Mouse (Mus musculus): ENCODE measurements at regions not wholly inside any gene's neighbourhood (a gene's known extent, or its start where the extent isn't known, plus 50 kb on each side); places are given as distances from the start of the nearest gene placed in this dataset.

DNA sequence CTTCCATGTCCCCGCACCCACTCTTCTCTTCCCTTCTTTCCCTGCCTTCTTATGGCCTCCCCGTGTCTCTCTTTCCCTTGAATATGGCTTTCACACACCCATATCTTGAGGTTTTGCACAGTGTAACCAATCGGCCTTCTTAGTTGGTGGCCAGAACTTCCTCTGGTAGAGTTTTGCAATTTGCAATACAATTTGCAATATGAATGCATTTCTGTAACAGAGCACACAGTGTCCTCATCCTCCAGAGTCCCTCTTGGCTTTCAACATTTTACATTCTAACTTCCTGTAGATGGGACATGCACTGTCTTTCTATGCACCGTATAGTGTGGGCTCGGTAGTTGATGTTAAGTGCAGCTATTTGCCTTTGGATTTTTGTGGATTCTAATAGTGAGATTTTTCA, 265.7 kb upstream of the Kcnj16 start:
- H3K4me1 ChIP-seq (replicated peaks; ENCODE audit: control insufficient read depth, insufficient read depth): no peaks in the 10 kb centered on the region
- H3K27me3 ChIP-seq (ENCODE audit: control insufficient read depth, insufficient read depth, low read length): no peaks in the 10 kb centered on the region
- DNase-seq (ENCODE audit: low spot score) (no peak), ATAC-seq (ENCODE audit: low FRiP score, low TSS enrichment) (no peak)
- no peak overlapping the region for H3K27ac ChIP-seq (replicated peaks)
- no peak for TF ChIP-seq EP300 (optimal IDR thresholded peaks at IDR 0.05)
- TF ChIP-seq CTCF (IDR thresholded peaks at IDR 0.05; ENCODE audit: low read depth): no peak
- no peaks in the 10 kb centered on the region for H3K9me3 ChIP-seq (ENCODE audit: control insufficient read depth, low read length)
- no peak overlapping the region for H3K9ac ChIP-seq (ENCODE audit: low read length)
- no peaks in the 10 kb centered on the region for H3K36me3 ChIP-seq (ENCODE audit: control insufficient read depth, insufficient read depth, low read length)
- 88% methylated on average over 5 of the region's 5 CpGs for WGBS
- no peak overlapping the region for H3K4me2 ChIP-seq (replicated peaks; ENCODE audit: low read depth)
- H3K4me3 ChIP-seq (ENCODE audit: low read depth, low read length): no peak overlapping the region

DNA sequence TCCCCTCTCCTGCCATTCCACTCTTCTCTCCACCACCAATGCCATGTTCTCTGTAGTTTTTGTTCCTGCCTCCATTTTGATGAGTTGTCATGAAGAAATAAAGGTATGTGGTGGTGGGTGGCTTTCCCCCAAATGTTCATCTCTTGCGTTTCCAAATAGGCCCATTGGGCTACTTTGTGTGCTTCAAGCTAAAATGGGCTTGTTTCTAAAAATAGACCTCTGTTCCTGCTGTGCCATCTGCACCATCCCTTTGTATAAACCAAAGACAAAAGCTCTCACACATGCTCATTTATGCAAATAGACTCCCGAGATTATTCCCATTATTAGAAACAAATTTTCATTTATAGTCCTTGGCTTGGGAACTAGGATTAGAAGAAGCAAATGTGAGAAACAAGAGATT, 264.3 kb upstream of the Kcnj16 start:
- no peaks in the 10 kb centered on the region for H3K36me3 ChIP-seq (ENCODE audit: control insufficient read depth, insufficient read depth, low read length)
- H3K27ac ChIP-seq (replicated peaks): no peak overlapping the region
- 83% methylated on average over 2 of the region's 2 CpGs for WGBS
- no peak for DNase-seq (ENCODE audit: low spot score)
- H3K9me3 ChIP-seq (ENCODE audit: control insufficient read depth, low read length): no peaks in the 10 kb centered on the region
- no peak overlapping the region for H3K4me2 ChIP-seq (replicated peaks; ENCODE audit: low read depth)
- TF ChIP-seq CTCF (IDR thresholded peaks at IDR 0.05; ENCODE audit: low read depth) (no peak), EP300 (optimal IDR thresholded peaks at IDR 0.05) (no peak)
- H3K4me3 ChIP-seq (ENCODE audit: low read depth, low read length): no peak overlapping the region
- H3K4me1 ChIP-seq (replicated peaks; ENCODE audit: control insufficient read depth, insufficient read depth): no peaks in the 10 kb centered on the region
- no peak overlapping the region for H3K9ac ChIP-seq (ENCODE audit: low read length)
- no peaks in the 10 kb centered on the region for H3K27me3 ChIP-seq (ENCODE audit: control insufficient read depth, insufficient read depth, low read length)
- ATAC-seq (ENCODE audit: low FRiP score, low TSS enrichment): no peak

DNA sequence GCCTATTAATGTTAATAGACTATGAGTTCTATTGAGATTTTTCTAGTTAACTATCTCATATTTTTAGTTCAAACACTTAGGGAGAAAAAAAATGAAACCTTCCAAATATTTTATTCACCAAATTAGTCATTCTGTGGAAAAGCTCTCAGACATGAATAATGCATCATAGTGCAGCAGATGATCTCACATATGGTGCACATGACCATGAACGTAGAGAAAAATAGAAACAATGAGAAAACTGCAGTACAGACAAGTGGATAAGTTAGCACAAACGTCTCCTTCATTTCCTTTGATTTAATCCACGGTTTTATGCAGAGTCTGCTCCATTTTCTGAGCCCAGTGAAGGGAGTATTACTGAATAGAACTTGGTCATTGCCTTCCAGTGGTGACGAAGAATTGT, 260.5 kb upstream of the Kcnj16 start:
- no peak for TF ChIP-seq EP300 (optimal IDR thresholded peaks at IDR 0.05)
- TF ChIP-seq CTCF (IDR thresholded peaks at IDR 0.05; ENCODE audit: low read depth): no peak
- no peak overlapping the region for H3K27ac ChIP-seq (replicated peaks)
- no peaks in the 10 kb centered on the region for H3K9me3 ChIP-seq (ENCODE audit: control insufficient read depth, low read length)
- H3K9ac ChIP-seq (ENCODE audit: low read length): no peak overlapping the region
- H3K4me3 ChIP-seq (ENCODE audit: low read depth, low read length): no peak overlapping the region
- DNase-seq (ENCODE audit: low spot score): no peak
- ATAC-seq (ENCODE audit: low FRiP score, low TSS enrichment): no peak
- H3K4me1 ChIP-seq (replicated peaks; ENCODE audit: control insufficient read depth, insufficient read depth): no peaks in the 10 kb centered on the region
- H3K27me3 ChIP-seq (ENCODE audit: control insufficient read depth, insufficient read depth, low read length): no peaks in the 10 kb centered on the region
- WGBS: 75% methylated on average over 4 of the region's 4 CpGs
- no peaks in the 10 kb centered on the region for H3K36me3 ChIP-seq (ENCODE audit: control insufficient read depth, insufficient read depth, low read length)
- H3K4me2 ChIP-seq (replicated peaks; ENCODE audit: low read depth): no peak overlapping the region

DNA sequence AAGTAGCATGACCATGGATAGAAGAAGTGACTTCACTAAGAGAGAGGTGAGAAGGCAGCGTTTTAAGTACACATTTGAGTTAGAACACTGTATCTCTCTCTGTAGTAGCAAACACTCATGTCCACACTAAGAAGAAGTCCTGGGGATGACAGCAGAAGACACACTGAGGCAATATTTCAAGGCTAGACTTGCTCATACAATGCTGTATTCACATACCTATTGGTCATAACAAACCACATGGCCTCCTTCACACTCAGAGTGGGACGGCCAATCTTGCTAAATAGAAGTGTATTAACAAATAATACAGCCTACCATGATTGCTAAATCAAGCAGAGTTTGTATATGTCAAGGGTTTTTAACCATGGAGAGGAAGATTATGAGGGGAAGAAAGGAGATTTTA, 252.5 kb upstream of the Kcnj16 start:
- H3K27ac ChIP-seq (replicated peaks): no peak overlapping the region
- DNase-seq (ENCODE audit: low spot score) (no peak), ATAC-seq (ENCODE audit: low FRiP score, low TSS enrichment) (no peak)
- H3K36me3 ChIP-seq (ENCODE audit: control insufficient read depth, insufficient read depth, low read length): no peaks in the 10 kb centered on the region
- no peak overlapping the region for H3K9ac ChIP-seq (ENCODE audit: low read length)
- no peaks in the 10 kb centered on the region for H3K4me1 ChIP-seq (replicated peaks; ENCODE audit: control insufficient read depth, insufficient read depth)
- no peak overlapping the region for H3K4me2 ChIP-seq (replicated peaks; ENCODE audit: low read depth)
- no peak overlapping the region for H3K4me3 ChIP-seq (ENCODE audit: low read depth, low read length)
- no peaks in the 10 kb centered on the region for H3K27me3 ChIP-seq (ENCODE audit: control insufficient read depth, insufficient read depth, low read length)
- H3K9me3 ChIP-seq (ENCODE audit: control insufficient read depth, low read length): no peaks in the 10 kb centered on the region
- 83% methylated on average over 2 of the region's 2 CpGs for WGBS
- no peak for TF ChIP-seq EP300 (optimal IDR thresholded peaks at IDR 0.05)

DNA sequence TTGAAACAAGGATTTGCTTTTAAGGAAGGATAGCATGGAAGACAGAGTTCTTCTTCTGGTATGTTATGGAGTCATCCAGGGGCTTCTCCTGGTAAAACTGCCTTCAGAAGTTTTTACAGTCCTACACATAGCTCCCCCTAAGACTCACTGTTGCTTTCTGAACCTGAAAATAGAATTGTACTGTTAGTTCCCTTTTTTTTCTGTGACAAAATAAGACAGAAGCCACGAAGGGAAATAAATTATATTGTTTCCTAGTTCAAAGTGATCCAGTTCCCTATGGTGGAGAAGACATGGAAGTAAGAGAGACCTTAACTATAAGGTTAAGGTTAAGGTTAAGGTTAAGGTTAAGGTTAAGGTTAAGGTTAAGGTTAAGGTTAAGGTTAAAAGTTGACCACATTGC, 251.5 kb upstream of the Kcnj16 start:
- TF ChIP-seq CTCF (IDR thresholded peaks at IDR 0.05; ENCODE audit: low read depth) (no peak), EP300 (optimal IDR thresholded peaks at IDR 0.05) (no peak)
- DNase-seq (ENCODE audit: low spot score) (no peak), ATAC-seq (ENCODE audit: low FRiP score, low TSS enrichment) (no peak)
- WGBS: 66% methylated on average over 1 of the region's 1 CpGs
- H3K4me1 ChIP-seq (replicated peaks; ENCODE audit: control insufficient read depth, insufficient read depth): no peaks in the 10 kb centered on the region
- no peaks in the 10 kb centered on the region for H3K27me3 ChIP-seq (ENCODE audit: control insufficient read depth, insufficient read depth, low read length)
- H3K4me2 ChIP-seq (replicated peaks; ENCODE audit: low read depth): no peak overlapping the region
- H3K9me3 ChIP-seq (ENCODE audit: control insufficient read depth, low read length): no peaks in the 10 kb centered on the region
- no peak overlapping the region for H3K9ac ChIP-seq (ENCODE audit: low read length)
- no peak overlapping the region for H3K27ac ChIP-seq (replicated peaks)
- no peaks in the 10 kb centered on the region for H3K36me3 ChIP-seq (ENCODE audit: control insufficient read depth, insufficient read depth, low read length)
- no peak overlapping the region for H3K4me3 ChIP-seq (ENCODE audit: low read depth, low read length)

DNA sequence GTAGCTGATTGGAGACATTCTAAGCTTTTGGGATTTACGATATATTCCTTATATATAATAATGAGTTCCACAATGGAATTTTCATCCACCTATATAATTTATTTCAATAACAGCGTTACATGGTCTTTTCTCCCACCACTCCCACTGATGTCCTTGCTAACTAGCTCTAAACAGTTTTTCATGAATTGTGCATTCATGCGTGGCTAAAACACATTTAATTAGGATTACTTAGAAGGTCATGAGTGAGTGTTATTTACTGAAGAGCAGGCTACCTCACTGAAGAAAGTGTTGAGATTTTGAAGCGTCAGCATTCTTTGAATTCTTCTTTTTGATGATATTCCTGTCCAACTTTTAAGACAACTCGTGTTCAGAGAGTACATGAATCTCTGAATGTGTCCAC, 245.1 kb upstream of the Kcnj16 start:
- WGBS: 77% methylated on average over 5 of the region's 5 CpGs
- Histone ChIP-seq H3K27me3 (ENCODE audit: control insufficient read depth, insufficient read depth, low read length) (no peaks in the 10 kb centered on the region), H3K9me3 (ENCODE audit: control insufficient read depth, low read length) (no peaks in the 10 kb centered on the region), H3K9ac (ENCODE audit: low read length) (no peak overlapping the region), H3K36me3 (ENCODE audit: control insufficient read depth, insufficient read depth, low read length) (no peaks in the 10 kb centered on the region), H3K4me3 (ENCODE audit: low read depth, low read length) (no peak overlapping the region), H3K4me1 (replicated peaks; ENCODE audit: control insufficient read depth, insufficient read depth) (no peaks in the 10 kb centered on the region), H3K4me2 (replicated peaks; ENCODE audit: low read depth) (no peak overlapping the region), H3K27ac (replicated peaks) (no peak overlapping the region)
- no peak for ATAC-seq (ENCODE audit: low FRiP score, low TSS enrichment)
- no peak for DNase-seq (ENCODE audit: low spot score)
- no peak for TF ChIP-seq CTCF (IDR thresholded peaks at IDR 0.05; ENCODE audit: low read depth)
- no peak for TF ChIP-seq EP300 (optimal IDR thresholded peaks at IDR 0.05)
